Mouse (Mus musculus) ES-Bruce4 (cell line): Measurements from ENCODE around the gene Peli2. TPM values are rescaled to one million over a fixed set of nuclear protein-coding genes. Genes with fewer than 3 reads are reported as not detected.

ENCODE experiments used
- H3K27ac ChIP-seq: 2 replicates; pipeline ENCODE4 v1.5.1; 2012; ENCODE audit warnings: low read length, inconsistent platforms; ENCODE audit not compliant: insufficient read depth
- H3K27me3 ChIP-seq: 2 replicates; pipeline ENCODE4 v1.6.1; 2012; ENCODE audit warnings: mild to moderate bottlenecking, low read length, inconsistent platforms; ENCODE audit not compliant: control insufficient read depth, poor library complexity, insufficient read depth, severe bottlenecking
- H3K36me3 ChIP-seq: 2 replicates; pipeline ENCODE4 v1.6.1; 2012; ENCODE audit warnings: inconsistent platforms, mild to moderate bottlenecking, low read length, moderate library complexity; ENCODE audit not compliant: control insufficient read depth, poor library complexity, insufficient read depth, severe bottlenecking
- H3K4me1 ChIP-seq: one replicate; pipeline ENCODE4 v1.8.1; 2011; ENCODE audit warnings: low read length; ENCODE audit not compliant: control insufficient read depth, insufficient read depth
- H3K4me3 ChIP-seq: 2 replicates; pipeline ENCODE4 v1.5.1; 2011; ENCODE audit warnings: low read depth, mild to moderate bottlenecking, low read length
- H3K9ac ChIP-seq: 2 replicates; pipeline ENCODE4 v1.6.1; 2012; ENCODE audit warnings: low read depth, mild to moderate bottlenecking, inconsistent platforms; ENCODE audit not compliant: poor library complexity, severe bottlenecking
- H3K9me3 ChIP-seq: replicated peaks from 2 replicates; pipeline ENCODE4 v1.6.1; 2012; ENCODE audit warnings: mild to moderate bottlenecking, low read length, inconsistent platforms; ENCODE audit not compliant: control insufficient read depth, poor library complexity, insufficient read depth, severe bottlenecking
- CTCF ChIP-seq: IDR thresholded peaks from one replicate; pipeline ENCODE4 v1.8.1; 2011; ENCODE audit warnings: low read depth, low read length
- EP300 ChIP-seq: IDR thresholded peaks from 2 replicates; pipeline ENCODE4 v1.6.1; 2011; ENCODE audit warnings: low read depth, low read length; ENCODE audit not compliant: insufficient read depth
- POLR2A ChIP-seq: IDR thresholded peaks from one replicate; pipeline ENCODE4 v1.8.1; 2011; ENCODE audit warnings: low read length; ENCODE audit not compliant: insufficient read depth
- polyA plus RNA-seq: library from polyadenylated mRNA; stranded (reverse); fragments of >200 nt; gene quantifications from 2 replicates; pipeline ENCODE4 v1.2.4, GENCODE M21; 2011; ENCODE audit warnings: low read depth; ENCODE audit not compliant: missing spikeins, insufficient read depth, insufficient read length

Peli2 gene
- polyA plus RNA-seq, 1 experiment = 7.4 TPM

DNA sequence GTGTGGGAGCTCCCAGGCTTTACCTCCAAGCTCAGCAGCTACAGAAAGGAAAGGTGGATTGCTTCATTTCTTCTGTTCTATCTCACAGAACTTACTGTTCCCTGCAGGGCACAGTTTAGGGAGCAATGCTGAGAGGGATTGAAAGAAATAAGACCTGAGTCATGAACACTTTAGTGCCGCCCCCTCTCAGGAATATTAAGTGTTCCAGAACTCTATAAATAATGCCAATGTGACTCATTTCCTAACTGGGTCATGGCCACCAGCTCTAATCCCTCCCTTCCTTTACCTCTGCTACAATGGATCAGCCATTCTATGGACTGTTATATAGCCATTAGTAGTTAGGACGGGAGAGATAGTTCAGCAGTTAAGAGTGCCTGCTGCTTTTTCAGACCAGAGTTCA, 168.0 kb downstream of the Peli2 start:
- TF ChIP-seq POLR2A = no peak
- no peak for TF ChIP-seq CTCF
- TF ChIP-seq EP300 = no peak
- H3K4me1 ChIP-seq = no peaks in the 10 kb centered on the region

DNA sequence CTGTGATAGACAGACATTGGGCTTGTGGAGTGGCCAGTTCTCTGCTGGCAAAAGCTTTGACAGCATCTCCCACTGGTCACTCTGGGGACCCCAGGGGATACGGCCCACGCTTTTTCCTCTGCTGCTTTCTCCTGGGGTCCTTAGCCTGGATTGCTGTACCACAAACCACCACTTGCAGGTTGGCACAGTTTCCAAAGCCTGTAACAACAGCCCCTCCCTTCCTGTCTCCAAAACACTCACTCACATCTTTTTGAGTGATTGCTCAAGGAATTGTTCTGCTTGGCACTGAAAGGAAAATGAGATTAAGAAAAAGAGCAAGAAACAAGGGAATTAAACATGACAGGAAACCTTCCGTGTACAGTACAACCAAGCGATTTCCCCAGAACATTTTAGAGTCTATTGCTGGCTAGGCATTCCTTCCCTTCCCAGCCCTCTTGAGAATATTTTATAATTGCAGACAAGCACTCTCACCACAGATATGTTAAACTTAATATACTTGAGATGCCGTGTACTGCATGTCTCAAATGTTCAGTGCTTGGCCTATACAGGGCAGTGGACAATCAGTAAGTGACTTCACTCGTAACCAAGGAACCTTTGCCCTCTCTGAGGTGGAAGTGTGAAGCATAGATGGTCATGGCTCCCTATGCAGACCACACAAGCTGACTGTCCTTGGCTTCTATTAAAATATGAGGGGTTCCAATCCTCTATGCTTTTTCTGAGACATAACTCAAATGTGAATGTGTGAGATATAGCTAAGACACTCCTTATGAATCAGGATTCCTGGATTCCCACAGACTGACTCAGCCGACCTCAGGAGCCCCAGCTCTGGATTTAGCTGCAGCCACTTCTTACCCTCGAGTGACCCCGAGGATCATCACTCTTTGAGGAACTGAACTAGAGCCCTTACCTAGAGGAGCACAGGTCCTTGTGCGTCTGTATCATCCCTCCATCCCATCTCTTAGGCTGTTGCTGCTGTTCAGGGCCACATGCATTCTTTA, 169.3 kb downstream of the Peli2 start:
- Histone ChIP-seq H3K4me3 (no peak overlapping the region), H3K4me1 (no peaks in the 10 kb centered on the region), H3K9ac (no peak overlapping the region), H3K27me3 (no peaks in the 10 kb centered on the region; the same call in 1 of the 2 replicates), H3K9me3 (no peaks in the 10 kb centered on the region), H3K27ac (no peak overlapping the region), H3K36me3 (no peaks in the 10 kb centered on the region)
- TF ChIP-seq POLR2A = no peak
- TF ChIP-seq CTCF = no peak
- no peak for TF ChIP-seq EP300

More for the DNA sequence above, 168.0 kb downstream of the Peli2 start:
- Histone ChIP-seq H3K4me3 (no peak overlapping the region), H3K9me3 (no peaks in the 10 kb centered on the region), H3K9ac (no peak overlapping the region), H3K27me3 (no peaks in the 10 kb centered on the region; the same call in 1 of the 2 replicates), H3K36me3 (no peaks in the 10 kb centered on the region), H3K27ac (no peak overlapping the region)

DNA sequence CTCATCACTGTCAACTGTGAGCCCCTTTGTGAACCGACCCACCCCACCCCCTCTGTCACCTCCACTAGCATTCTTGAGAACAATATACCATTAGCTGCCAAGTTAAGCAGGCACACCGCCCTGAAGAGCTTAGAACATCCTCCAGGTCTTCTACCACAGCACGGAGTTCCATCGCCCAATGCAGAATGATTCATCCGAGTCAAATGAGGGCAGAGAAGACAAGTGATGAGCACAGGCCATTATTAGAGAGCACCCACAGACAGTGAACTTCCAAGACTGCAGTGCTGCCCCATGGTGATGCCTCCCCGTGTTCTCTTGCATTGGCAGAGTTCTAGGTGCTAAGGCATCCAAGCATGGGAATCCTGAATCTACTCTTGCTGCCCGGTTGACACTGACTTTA, 172.9 kb downstream of the Peli2 start:
- H3K9ac ChIP-seq = no peak overlapping the region
- no peaks in the 10 kb centered on the region for H3K36me3 ChIP-seq
- no peaks in the 10 kb centered on the region for H3K4me1 ChIP-seq
- H3K27me3 ChIP-seq = no peaks in the 10 kb centered on the region; the same call in 1 of the 2 replicates
- H3K9me3 ChIP-seq = no peaks in the 10 kb centered on the region
- no peak overlapping the region for H3K4me3 ChIP-seq
- TF ChIP-seq POLR2A (no peak), CTCF (no peak), EP300 (no peak)
- H3K27ac ChIP-seq = no peak overlapping the region

DNA sequence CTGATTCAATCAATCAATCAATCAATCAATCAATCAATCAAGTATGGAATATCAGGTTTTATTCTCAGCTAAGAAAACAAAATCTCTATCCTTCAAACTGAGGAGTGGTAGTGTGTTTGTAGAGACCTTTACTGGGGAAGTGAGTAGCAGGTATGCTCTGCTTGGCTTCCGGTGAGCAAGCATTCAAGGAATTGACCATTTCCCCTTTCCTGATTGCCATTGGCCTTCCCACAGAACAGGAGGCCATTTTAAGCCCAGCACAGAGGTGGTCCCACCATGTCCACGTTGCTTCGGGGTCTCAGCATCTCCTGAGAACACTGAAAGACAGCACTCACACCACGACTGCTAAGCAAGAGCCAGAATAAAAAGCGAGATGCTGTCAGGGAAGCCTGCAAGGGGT, 174.8 kb downstream of the Peli2 start:
- no peak overlapping the region for H3K27ac ChIP-seq

DNA sequence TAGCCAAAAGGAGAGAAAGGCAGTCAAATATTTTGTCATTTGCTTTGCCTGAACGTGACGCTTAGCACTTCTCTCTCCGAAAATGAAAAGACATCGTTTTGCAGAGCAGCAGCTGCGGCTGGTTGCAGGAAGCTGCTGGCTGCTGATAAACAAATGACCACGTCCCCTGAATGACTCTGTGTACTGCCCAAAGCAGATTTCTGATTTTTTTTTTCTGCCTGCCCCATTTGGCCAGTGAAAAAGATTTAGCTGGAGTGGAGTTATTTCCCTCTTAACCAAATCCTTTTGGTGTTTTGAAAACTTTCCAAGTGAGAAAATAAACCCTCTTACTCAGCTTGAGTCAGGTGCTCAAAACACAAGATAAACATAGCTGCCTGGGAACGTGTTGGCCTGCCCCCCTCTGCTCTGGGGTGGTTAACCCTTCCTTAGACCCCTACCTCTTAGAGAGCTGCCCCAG, 175.2 kb downstream of the Peli2 start:
- Histone ChIP-seq H3K4me3 (no peak overlapping the region), H3K9ac (no peak overlapping the region), H3K9me3 (no peaks in the 10 kb centered on the region), H3K4me1 (no peaks in the 10 kb centered on the region), H3K27ac (no peak overlapping the region), H3K36me3 (no peaks in the 10 kb centered on the region), H3K27me3 (no peaks in the 10 kb centered on the region; the same call in 1 of the 2 replicates)
- TF ChIP-seq EP300 (no peak), POLR2A (no peak)

More for the DNA sequence above, 174.8 kb downstream of the Peli2 start:
- Histone ChIP-seq H3K27me3 (no peaks in the 10 kb centered on the region; the same call in 1 of the 2 replicates), H3K9ac (no peak overlapping the region), H3K9me3 (no peaks in the 10 kb centered on the region), H3K36me3 (no peaks in the 10 kb centered on the region), H3K4me1 (no peaks in the 10 kb centered on the region), H3K4me3 (no peak overlapping the region)
- TF ChIP-seq CTCF (no peak), POLR2A (no peak), EP300 (no peak)

DNA sequence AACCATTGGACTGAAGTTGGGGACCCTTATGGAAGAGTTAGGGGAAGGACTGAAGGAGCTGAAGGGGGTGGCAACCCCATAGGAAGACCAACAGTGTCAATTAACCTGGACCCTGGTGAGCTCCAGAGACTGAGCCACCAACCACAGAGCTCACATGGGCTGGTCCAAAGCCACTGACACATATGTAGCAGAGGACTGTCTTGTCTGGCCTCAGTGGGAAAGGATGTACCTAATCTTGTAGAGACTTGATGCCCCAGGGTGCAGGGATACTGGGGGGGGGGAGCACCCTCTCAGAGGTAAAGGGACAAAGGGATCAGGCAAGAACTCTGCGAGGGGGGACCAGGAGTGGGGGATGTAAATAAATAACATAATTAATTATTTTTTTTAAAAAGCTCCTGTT, 176.2 kb downstream of the Peli2 start:
- TF ChIP-seq POLR2A (no peak), EP300 (no peak), CTCF (no peak)
- no peak overlapping the region for H3K27ac ChIP-seq
- H3K4me3 ChIP-seq = no peak overlapping the region
- H3K27me3 ChIP-seq = no peaks in the 10 kb centered on the region; the same call in 1 of the 2 replicates
- no peaks in the 10 kb centered on the region for H3K4me1 ChIP-seq
- H3K36me3 ChIP-seq = no peaks in the 10 kb centered on the region
- H3K9ac ChIP-seq = no peak overlapping the region
- H3K9me3 ChIP-seq = no peaks in the 10 kb centered on the region
